Mouse (Mus musculus) layer of hippocampus, postnatal 25 days (tissue): ENCODE measurements at regions not wholly inside any gene's neighbourhood (a gene's known extent, or its start where the extent isn't known, plus 50 kb on each side); places are given as distances from the start of the nearest gene placed in this dataset.

Experiments
- DNase-seq, 2 experiments: peaks; one replicate each; pipeline ENCODE4 v3.0.0; 2022; ENCODE audit warnings: mixed read lengths in 2 of 2, low spot score in 1 of 2; ENCODE audit errors: extremely low spot score in 1 of 2

DNA sequence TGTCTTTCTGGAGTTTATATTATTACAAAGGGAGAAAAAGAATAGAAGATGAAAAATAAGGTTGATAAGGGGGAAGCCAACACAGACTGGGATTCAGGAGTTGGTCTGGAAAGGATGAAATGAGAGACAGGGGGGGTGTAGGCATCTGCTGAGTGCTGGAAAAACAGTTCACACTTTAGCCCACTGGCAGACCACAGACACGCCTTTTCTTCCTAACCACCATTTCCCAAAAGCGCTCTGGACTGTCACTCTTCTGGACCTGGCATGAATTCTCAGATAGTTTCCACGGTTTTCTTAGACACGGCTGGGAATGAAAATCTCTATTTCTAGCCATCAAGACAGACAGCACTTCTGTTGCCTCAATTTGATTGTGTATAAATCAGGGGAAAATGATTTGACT lies 850.2 kb upstream of the A1bg start:
- DNase-seq: no peak

DNA sequence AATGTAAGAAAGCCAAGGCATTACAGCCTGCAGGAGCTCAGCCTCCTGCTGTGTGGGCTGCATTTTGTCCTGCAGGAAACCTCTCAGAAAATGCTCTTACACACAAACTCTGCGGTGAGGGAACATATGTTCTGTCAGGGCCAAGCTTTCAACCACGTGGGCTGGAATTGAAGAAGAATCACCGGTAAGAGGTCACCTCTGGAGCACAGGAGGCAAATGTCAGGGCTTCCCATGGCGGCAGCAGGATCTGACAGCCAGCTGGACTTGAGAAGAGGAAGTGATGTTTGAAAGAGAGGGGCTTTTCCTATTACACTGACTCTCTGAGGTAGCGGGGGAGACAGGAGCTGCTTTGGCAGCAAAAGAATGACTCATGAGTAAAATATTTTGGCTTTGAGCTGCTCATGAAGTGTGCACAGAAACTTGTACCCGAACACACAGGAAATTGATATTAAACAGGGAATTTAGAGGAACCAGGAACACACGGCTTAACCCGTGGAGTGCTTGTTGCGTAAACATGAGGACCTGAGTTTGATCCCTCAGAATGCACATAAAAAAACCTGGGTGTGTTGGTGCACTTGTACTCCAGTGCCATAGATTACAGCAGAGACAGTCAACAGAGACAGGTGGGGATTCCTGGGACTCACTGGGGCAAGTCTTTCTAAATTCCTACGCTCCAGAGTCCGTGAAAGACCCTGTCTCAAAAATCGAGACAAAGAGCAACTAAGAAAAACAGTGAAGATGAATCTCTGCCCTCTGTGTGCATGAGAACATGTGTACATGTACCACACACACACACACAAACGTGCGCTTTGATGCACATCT lies 848.1 kb upstream of the A1bg start:
- DNase-seq: no peak

DNA sequence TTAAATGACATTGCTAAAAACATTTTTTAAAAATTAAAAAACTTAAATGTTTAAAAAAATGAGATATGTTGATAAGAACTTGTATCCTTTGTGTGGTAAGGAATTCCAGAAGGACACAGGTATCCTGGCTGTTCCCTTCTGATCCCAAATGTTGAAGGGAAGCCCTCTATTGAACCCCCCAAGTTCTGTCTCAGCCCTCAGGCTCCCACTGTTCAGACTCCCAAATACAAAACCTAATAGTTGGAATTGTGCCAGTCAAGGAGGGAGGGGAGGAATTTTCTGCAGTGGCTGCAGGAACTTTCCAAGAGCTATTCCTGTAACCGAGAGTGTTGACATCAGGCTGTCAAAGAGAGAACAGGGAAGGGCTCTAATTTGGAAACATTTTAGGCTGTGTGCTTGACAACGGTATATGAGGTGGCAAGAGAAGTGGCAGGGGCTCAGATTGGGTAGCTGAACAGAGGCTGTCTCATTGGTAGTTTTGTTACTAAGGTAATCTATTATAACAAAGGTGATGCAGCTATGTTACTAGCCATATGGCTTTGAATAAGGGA lies 843.8 kb upstream of the A1bg start:
- DNase-seq: no peak

DNA sequence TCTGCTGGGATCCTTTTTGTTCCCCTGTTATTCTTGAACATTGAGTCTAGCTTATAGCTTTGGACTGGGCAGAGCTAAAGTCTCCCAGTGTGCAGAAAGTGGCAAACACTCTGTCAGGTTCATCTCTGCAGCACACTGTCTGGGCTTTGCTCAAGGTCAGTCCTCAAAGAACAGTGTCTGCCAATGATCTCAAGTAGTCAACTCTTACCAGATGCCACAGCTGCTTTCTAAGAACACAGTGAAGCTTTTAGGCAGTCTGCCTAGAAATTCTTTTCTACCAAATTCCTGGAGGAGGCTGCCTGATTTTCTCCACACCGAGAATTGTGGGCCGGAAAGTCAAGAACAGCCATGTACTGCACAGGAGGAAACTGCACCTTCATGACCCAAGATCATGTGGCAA lies 831.0 kb upstream of the A1bg start:
- no peak for DNase-seq

DNA sequence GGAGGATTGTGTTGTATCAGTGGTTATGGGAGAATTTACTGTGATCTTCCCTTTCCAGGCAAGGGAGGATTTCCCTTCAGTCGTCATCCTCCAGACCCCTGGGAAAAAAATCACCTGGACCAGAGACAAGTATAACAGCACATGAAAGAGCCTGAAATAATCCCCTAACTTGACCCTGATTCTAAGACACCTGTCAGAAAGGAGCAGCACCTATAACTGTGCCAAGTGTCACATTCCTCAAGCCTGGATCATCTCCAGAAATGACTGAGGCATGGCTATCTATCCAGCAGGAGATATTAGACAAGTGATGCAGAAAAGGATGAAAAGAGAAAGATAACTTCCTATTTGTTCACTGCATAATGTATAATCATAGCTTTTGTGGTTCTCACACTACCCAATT lies 800.9 kb upstream of the A1bg start:
- DNase-seq: no peak

DNA sequence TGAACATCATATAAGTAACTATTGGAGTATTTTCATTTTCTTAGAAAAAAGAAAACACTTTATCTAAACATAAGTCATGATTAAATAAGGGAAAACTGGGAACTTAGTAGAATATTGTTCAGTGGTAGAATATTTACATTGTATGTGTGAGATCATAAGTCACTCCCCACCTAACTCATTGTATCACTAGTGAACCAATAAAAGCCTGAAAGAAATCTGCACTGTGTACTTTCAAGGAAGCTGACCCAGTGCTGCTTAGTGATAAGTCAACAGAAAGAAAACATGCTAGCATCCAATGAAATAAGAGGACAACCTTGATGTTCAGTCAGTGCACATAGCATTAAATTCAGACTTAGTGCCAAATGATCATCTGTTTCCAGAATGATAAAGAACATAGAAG lies 795.7 kb upstream of the A1bg start:
- no peak for DNase-seq

DNA sequence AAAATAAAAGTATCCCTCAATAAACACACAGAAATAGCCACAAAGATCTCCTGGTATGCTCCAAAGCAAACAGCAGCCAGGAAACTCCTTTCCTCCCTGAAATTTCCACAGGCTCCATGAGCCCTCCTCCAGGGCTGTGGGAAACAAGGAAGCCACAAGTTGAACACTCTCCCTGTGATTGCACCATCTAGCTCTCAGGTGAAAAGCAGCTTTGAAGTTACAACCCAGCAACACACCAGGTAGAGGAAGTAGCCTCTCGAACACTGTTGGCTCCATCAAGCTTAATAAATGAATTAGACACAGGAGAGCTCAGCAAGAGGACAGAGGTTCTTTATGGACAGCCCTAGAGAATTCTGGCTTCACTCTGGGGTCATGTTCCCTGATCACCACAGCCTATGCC lies 794.4 kb upstream of the A1bg start:
- DNase-seq: no peak

DNA sequence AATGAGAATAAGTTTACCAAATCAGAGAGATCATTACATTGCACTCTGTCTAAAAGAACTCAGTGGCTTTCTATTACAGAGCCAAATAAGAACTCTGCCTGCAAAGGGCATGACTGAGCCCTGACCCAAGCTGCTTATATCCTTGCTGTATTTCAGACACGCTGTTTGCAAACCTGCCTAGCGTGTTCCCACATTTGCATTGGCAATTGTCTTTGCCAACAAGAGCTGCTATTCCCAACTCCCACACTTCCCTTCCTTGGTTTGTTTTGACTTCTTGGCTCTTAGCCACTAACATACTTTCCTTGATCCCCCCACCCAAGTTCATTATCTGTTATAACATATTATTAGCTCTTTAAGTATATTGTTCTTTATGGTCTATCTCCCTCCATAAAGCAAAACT lies 791.1 kb upstream of the A1bg start:
- DNase-seq: no peak

DNA sequence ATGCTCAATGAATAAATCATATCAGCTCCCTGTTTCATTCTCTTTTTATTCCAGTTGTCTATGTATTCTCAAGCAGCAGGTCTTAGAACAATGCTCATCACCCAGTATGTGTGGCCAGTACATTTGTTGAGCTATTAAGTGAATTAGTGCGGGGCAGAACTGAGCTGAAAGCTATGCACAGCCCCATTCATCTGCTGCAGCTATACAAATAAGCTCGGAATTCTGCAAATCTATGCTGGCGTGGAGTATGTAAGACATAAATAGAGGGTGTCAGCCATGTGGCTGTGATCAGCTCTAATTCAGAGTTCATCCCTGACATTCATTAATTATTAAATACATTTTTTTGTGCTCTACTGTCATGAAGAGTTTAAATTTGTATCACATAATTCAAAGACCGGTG lies 786.1 kb upstream of the A1bg start:
- DNase-seq: no peak

DNA sequence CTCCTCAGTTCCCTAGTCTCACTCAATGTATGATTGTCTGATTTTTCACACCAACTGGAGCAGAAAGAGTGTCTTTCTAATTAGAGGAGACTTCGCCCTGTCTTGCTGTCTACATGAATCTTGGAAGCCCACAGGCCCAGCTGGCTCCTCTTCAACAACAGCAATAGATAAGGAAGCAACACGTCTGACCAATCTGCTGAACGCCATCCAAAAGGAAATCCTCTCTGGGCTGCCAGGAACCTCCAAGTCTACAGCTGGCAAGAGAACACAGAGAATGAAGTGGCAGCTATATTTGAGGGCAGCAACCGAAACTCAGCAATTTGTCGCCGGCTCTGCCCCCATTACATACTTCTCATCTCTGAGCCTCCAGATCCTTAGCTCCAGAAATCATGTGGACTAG lies 785.1 kb upstream of the A1bg start:
- DNase-seq: no peak

DNA sequence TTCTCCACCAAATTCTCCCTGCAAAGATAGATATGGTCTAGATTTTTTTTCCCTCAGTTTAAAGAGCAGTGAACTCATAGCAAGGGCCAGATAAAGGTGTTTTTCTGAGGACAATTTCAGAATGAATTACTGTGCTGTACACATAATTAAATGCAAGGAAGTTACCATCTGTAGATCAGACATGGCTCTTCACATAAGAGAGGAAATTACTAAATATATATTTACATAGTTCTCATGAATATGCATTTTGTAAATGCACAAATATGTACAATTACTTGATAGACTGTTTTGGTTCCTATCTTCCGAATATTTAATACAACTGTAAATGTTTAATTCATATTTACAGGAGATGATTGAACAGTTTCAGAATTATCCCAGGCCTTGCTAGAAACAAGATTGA lies 769.9 kb upstream of the A1bg start:
- DNase-seq: no peak

DNA sequence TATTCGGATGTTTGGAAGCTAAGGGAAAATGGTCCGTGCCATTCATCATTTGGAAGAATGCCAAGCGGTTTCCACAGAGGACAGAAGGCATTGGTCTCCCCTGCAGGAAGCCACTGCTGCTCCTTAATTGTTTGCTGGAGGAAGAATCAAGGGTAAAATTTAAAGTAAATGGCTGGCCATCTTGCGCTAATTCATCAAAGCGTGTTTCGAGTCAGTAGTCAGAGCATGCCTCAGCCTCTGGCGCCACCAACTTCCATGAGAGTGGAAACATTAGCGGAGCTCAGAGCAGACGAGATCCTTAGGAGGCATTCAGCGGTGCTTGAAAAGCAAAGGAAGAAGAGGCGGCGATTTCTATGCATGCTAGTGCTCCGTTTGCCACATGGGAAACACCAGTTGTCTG lies 767.6 kb upstream of the A1bg start:
- peak; percentile 7 to 8 for DNase-seq

DNA sequence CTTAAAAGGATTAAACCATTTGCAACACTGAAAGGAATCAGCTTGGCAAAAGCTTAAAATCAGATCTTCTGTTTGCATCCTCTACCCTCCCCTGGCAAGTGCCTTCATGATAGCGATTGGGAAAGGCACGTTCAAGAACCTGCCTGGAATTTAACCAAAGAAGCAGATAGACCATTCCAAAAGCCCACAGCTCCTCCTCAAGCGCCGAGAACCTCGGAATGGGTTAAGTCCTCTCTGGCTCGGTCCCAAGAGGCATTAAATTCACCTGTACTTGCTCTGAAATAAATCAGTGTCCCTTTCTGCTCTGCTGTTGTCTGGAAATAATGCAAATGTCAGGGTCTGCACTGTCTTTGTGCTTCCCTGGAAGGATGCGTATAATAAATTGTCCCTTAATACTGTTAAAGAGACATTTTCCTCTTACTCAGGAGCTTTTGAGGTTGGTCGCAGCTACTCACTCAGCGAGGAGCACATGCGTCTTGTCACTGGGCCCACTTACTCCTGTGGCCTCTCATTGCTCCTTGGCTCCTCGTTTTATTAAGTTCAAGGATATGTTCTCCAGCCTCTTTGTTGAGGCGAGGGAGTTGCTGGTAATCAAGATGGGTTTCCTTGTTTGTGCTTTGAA lies 767.1 kb upstream of the A1bg start:
- DNase-seq: no peak

DNA sequence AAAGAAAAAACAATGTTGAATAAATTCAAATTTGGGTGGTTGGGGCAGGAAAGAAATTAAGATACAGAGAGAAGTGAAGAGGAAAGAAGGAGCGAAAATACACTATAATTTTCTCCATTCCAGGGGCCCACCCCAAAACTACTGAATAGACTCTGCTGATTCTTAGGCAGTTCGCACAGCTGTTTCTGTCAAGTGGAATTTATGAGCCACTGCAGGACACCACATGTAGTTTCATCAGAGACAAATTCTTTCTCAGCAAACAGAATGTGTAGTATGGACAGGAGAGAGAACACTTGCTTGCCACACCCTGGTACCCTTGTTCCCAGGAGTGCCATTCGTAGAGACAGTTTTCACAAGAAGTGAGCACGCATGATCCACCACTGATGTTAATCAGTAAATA lies 760.2 kb upstream of the A1bg start:
- no peak for DNase-seq

DNA sequence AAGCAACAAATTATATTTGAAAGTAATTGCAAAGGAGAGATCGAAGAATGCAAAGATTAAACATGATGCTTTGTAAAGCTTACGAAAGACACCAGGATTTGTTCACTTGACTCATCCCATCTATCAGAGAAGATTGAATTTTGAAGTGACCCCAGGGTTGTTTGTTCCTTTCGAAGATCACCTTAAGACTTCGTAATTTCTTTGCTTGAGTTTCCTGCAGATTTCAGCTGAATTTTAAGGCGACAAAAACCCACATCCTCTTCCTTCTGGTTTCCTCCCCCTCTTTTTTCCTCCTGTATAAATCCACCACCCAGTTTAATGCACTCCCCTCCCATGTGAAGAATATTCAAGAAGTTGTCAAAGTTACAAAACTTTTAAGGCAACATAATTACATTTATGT lies 747.7 kb upstream of the A1bg start:
- no peak for DNase-seq

DNA sequence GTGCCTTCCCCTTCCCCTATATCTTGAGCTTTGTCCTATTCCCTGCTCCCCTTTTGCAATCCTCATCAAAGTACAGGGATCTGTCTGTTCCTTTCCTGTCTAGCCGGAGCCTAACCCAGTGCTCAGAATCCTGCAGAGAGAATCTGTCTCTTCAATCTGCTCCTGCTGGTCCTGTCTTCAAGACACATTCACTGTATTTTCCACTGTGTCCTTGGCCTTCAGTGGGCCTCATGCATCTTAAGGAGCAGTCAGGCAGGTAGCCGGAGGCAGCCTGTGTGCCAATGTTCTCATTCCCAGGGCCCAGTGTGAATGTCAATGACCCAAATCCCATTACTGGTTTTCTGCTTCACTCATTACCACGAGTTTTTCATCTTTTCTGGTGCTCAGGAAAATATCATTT lies 737.8 kb upstream of the A1bg start:
- no peak for DNase-seq

DNA sequence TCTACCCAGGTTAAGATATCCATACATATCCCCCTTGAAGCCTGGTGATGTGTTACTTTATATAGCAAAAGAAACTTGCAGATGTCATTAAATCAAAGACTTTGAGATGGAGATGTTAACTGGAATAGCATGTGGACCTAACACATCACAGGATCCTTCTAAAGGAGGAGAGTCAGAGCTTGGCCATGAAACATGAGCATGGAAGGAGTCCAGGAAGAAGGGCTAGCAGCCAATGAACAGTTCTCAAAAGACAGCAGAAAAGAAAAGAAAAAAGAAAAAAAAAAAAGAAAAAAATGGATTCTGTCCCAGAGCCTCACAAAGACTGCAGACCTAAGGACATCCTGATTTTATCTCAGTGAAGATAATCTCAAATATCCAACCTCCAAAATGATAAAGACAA lies 734.1 kb upstream of the A1bg start:
- DNase-seq: no peak

DNA sequence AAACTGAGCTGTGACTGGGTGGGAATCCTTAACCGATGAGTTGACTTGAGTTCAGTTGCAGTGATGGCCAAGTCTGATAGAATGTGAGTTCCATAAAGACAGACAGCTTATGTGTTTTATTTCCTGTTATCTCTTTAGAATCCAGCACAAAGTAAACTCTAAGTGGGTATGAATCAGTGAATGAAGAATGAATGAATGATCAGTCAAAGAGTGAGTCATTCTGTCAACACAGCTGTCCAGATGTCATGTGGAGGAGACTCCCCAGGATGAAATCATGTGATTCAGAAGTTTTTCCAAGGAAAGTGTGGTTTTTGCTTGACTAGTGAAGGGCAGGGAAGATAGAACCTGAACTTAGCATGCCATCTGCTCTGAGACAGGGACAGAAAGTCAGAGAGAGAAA lies 732.0 kb upstream of the A1bg start:
- no peak for DNase-seq

DNA sequence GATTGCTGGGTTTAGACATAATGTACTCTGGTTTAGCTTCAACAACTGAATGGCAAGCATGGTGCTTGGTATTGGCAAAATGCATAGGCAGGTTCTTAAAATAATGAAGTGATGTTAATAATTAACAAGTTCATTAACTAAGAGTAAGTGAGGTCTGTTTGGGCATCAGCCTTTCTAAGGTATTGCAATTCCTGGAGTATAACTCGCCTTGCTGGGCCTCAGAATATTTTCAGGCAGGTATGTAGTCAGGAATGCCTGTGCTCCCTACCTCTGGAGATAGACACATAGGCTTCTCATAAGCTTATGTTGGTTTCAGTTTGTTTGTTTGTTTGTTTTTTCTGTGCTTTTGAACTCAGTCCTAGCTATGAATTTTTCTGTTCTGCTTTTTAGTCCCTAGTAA lies 731.0 kb upstream of the A1bg start:
- no peak for DNase-seq

DNA sequence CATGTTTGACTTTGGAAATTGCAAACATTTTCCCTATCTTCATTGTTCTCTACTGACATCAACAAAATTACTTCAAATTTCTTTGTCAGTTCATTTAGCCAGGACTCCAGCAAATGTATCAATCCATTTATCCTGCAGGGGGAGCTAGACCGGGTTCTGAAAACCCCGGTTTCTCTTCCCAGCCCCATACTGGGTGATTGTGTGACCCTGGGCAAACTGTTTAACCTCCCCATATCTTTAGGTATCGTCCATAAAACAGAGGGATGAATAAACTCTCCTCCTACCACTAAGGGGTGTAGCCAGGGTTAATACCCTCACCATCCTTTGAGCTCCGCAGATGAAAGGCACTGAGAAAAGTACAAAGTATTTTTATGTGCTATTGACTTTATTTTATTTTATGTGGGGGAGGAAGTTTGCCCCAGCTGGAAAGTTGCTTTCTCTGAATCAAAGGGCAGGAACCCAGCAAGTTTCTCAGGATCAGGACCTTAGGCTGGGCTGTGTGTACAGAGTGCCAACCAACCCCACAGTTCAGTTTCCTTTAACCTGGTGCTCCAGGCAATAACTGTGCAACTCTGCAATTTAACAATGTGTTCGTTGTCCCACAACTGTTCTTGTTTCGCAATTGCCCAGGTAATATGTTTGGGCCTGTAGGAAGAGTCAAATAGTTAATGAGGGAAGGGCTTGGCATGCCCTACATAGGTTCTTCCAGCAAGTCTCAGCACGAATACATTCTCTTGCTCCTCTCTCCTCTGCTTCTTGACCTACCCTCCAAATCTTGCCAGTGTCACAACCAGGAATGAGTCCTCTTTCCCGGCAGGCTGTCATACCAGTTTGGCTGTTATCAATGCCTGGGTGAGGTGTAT lies 696.1 kb upstream of the A1bg start:
- no peak for DNase-seq

DNA sequence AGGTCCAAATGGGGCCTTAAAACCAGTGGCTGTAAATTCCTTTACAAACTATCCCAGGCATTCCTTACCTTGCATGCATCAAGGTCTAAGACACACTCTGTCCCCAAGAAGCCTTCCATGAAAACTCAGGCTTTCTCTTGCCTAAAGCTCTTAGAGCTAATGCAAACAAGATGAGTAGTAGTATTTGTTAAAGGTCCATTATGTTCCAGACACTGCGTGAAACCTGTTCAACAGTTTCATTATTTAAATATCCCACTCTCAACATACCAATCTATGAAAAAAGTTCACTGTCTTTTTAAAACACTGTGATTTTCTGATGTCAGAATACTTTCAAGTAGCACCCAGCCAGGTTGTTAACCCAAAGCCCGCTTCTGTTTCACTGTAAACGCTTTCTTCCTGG lies 687.9 kb upstream of the A1bg start:
- DNase-seq: no peak
